Mouse (Mus musculus): ENCODE measurements at regions not wholly inside any gene's neighbourhood (a gene's known extent, or its start where the extent isn't known, plus 50 kb on each side); places are given as distances from the start of the nearest gene placed in this dataset.
A peak's percentile ranks its signal among the peaks of the same experiment; 100 is the strongest.
"Not testable (repeated sequence)": the region's sequence is repeated elsewhere in the genome, so short reads cannot be mapped to it uniquely, and the experiment has no call there.

DNA sequence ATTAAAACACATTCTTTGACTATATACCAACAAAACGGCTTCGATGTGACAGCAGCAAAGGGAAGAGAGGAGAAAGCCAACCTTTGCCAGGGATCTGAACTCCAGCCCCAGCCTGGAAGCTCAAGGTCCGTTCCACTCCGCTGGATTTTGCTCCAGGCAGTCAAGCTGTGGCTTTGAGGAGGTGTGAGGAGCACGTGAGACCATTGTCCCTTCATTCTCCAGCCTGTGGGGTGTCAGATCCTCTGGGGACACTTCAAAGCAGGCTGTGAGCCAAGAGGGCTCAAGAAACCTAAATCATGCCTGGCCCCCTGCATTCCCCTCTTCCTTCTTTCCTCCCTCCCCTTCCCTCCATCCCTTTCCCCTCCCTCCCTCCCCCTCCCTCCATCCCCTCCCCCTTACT is 154.9 kb upstream of the Rpl38 start:
- no peak overlapping the region for H3K4me2 ChIP-seq
- no peaks in the 10 kb centered on the region for H3K9me3 ChIP-seq (replicated peaks)
- no peak overlapping the region for H3K9ac ChIP-seq (replicated peaks)
- no peak overlapping the region for H3K27ac ChIP-seq (replicated peaks)
- no peak for ATAC-seq (ENCODE audit: low FRiP score)
- no peak overlapping the region for H3K4me3 ChIP-seq (replicated peaks)
- H3K4me1 ChIP-seq = peaks cover 21% of the 10 kb centered on the region
- no peaks in the 10 kb centered on the region for H3K27me3 ChIP-seq (replicated peaks)
- H3K36me3 ChIP-seq = no peaks in the 10 kb centered on the region
- 12% methylated on average over 5 of the region's 5 CpGs for WGBS

DNA sequence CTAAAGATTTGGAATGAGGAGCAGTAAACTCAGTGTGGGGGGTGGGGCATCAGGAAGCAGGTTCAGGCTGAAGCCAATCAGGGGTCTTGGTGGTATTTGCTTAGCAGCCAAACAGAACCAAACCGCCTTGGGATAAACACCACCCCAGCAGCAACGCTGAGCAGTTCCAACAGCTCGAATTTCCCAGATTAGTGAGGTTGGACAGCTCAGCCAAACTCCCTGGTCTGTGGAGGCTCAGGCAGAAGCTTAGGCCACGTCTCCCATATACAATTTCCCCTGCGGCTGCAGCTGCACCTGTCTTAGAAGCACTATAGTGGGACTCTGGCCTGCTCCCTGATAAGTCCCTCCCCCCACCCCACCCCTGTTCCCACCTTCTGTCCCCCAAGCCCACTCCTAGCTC is 156.3 kb upstream of the Rpl38 start:
- Histone ChIP-seq H3K36me3 (no peaks in the 10 kb centered on the region), H3K4me3 (replicated peaks) (no peak overlapping the region), H3K4me1 (peaks cover 21% of the 10 kb centered on the region), H3K4me2 (no peak overlapping the region), H3K27me3 (replicated peaks) (no peaks in the 10 kb centered on the region), H3K9ac (replicated peaks) (no peak overlapping the region), H3K27ac (replicated peaks) (no peak overlapping the region), H3K9me3 (replicated peaks) (peaks cover 4% of the 10 kb centered on the region; the same call in 1 of the 2 replicates)
- ATAC-seq (ENCODE audit: low FRiP score) = no peak
- 27% methylated on average over 5 of the region's 5 CpGs for WGBS

DNA sequence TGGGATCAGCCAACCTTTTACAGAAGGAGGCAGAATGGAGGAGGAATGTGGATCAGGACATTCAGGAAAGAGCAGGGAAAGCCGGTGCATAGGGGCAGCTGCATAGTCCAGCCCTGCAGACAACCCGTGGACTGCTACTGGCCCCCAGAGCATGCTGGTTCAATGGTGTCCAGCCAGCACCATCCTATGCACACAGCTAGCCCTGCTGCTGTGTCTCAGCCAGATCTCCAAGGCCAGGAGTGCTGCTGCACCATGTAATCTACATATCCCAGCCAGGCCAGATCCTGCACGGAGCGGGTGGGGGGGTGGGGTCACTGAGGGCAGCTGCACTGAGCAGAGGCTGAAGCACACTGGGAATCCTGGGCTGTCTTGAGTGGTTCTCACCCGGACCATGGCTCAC is 165.8 kb upstream of the Rpl38 start:
- H3K4me2 ChIP-seq = no peak overlapping the region
- H3K4me3 ChIP-seq (replicated peaks) = no peak overlapping the region
- no peak overlapping the region for H3K9ac ChIP-seq (replicated peaks)
- no peak overlapping the region for H3K27ac ChIP-seq (replicated peaks)
- no peak for ATAC-seq (ENCODE audit: low FRiP score)
- 28% methylated on average over 5 of the region's 5 CpGs for WGBS
- H3K27me3 ChIP-seq (replicated peaks) = no peaks in the 10 kb centered on the region
- no peaks in the 10 kb centered on the region for H3K4me1 ChIP-seq
- H3K9me3 ChIP-seq (replicated peaks) = no peaks in the 10 kb centered on the region
- H3K36me3 ChIP-seq = no peaks in the 10 kb centered on the region

DNA sequence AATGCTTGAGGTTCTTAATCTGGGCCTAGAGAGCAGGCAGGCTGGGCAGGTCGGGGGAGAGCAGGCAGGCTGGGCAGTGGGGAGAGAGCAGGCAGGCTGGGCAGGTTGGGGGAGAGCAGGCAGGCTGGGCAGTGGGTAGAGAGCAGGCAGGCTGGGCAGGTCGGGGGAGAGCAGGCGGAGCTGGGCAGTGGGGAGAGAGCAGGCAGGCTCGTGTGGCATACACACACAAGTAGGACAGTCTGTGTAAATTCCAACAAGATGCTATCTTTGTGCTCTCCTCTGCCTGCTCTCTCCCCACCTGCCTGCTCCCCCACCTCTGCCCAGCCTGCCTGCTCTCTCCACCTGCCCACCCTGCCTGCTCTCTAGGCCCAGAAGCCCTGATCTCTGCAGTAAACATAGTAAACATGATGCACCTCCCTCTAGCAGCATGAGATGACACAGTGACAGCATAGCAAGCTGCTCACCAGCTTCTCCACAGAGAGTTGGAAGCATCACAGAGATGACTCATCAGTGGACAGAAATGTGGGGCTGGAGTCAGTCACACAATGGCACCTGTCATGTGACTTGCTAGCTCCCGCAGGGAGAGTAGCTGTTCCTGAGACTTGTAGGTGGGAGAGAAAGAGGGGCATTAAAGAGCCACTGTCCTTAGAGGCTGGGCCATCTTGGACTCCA is 166.3 kb upstream of the Rpl38 start:
- ATAC-seq (ENCODE audit: low FRiP score) = no peak
- Histone ChIP-seq H3K27ac (replicated peaks) (no peak overlapping the region), H3K4me2 (no peak overlapping the region), H3K4me3 (replicated peaks) (no peak overlapping the region), H3K36me3 (no peaks in the 10 kb centered on the region), H3K4me1 (no peaks in the 10 kb centered on the region), H3K27me3 (replicated peaks) (no peaks in the 10 kb centered on the region), H3K9me3 (replicated peaks) (no peaks in the 10 kb centered on the region), H3K9ac (replicated peaks) (no peak overlapping the region)
- 56% methylated on average over 5 of the region's 5 CpGs for WGBS

DNA sequence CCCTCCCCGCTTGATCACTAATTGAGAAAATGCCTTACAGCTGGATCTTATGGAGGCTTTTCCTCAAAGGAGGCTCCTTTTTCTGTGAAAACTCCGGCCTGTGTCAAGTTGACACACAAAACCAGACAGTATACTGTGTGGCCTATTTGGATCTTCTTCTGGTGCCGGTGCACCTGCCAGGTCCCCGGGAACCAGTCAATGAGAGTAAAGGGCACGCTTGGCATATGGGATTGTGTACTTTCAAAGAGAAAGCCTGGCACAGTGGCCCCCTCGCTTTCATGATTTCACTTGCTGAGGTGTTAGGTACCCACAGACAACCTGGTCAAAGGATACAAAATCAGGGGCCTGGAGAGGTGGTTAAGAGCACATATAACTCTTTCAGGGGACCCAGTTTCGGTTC is 167.9 kb upstream of the Rpl38 start:
- 96% methylated on average over 7 of the region's 7 CpGs for WGBS
- H3K9ac ChIP-seq (replicated peaks) = no peak overlapping the region
- H3K4me1 ChIP-seq = peaks cover 8% of the 10 kb centered on the region
- H3K27me3 ChIP-seq (replicated peaks) = no peaks in the 10 kb centered on the region
- H3K36me3 ChIP-seq = no peaks in the 10 kb centered on the region
- H3K4me2 ChIP-seq = no peak overlapping the region
- H3K4me3 ChIP-seq (replicated peaks) = no peak overlapping the region
- ATAC-seq (ENCODE audit: low FRiP score) = no peak
- H3K9me3 ChIP-seq (replicated peaks) = no peaks in the 10 kb centered on the region
- H3K27ac ChIP-seq (replicated peaks) = no peak overlapping the region

DNA sequence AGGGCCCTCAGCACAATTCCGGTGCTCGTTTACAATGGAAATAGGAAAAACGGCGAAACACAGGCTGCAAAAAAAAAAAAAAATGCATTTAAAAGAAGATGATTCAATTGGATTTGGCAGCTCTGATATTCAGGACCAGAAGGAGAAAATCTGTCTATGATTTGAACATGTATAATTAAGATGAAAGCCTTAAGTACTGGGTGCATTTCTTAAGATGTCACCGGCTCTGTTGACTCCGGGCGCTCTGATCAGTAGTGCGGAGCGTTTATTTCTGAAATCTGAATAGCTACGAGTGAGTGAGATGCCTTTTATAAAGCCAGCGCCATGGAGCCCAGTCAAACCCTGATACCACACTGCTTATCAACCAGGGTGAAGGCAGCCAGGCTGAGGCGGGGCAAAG is 168.7 kb upstream of the Rpl38 start:
- Histone ChIP-seq H3K4me2 (no peak overlapping the region), H3K27me3 (replicated peaks) (no peaks in the 10 kb centered on the region), H3K9ac (replicated peaks) (no peak overlapping the region), H3K9me3 (replicated peaks) (no peaks in the 10 kb centered on the region), H3K27ac (replicated peaks) (no peak overlapping the region), H3K4me3 (replicated peaks) (no peak overlapping the region), H3K36me3 (no peaks in the 10 kb centered on the region), H3K4me1 (peaks cover 14% of the 10 kb centered on the region)
- WGBS = 83% methylated on average over 12 of the region's 12 CpGs
- no peak for ATAC-seq (ENCODE audit: low FRiP score)

DNA sequence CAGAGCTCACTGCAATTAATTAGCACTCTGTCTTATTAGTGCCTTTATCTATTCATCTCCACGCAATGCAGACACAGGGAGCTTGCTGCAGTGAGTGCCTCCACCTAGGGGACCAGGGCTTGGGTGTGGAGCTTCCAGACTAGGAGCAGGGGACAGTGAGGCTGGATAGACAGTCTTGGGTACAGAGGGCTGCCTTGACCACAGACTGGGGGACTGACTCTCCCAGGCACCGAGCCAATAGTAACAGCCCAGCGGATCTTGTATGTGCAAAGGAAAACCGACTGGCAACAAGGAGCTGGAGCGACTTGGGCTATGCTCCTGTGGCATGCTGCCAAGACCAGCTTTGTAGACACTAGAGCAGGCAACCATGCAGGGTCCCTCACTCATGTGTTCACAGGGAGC is 172.8 kb upstream of the Rpl38 start:
- WGBS = 44% methylated on average over 5 of the region's 5 CpGs
- H3K27ac ChIP-seq (replicated peaks) = peak overlapping the region; percentile 51; the same call in 1 of the 2 replicates
- no peak overlapping the region for H3K4me3 ChIP-seq (replicated peaks)

DNA sequence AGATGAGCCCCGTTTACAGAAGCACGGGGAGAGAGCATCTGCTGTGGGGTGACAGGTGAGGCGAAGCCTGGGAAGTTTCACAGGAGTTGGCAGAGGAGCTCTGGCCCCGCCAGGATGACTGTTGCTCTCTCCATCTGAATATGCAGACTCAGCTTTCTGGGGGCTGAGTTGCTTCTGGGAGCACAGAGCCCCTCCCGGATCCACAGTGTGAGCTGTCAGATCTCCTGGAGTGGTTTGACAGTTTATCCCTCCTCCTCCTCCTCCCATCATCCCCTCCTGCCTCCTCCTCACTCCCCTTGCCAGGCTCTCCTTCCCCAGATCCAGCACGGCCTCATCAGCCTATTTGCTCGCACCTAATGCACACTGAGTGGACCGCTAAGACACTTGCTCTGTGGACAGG is 181.9 kb upstream of the Rpl38 start:
- Histone ChIP-seq H3K4me3 (replicated peaks) (no peak overlapping the region), H3K27me3 (replicated peaks) (peaks cover 6% of the 10 kb centered on the region; the same call in 1 of the 2 replicates), H3K36me3 (no peaks in the 10 kb centered on the region), H3K9me3 (replicated peaks) (no peaks in the 10 kb centered on the region), H3K9ac (replicated peaks) (no peak overlapping the region), H3K27ac (replicated peaks) (no peak overlapping the region), H3K4me2 (no peak overlapping the region), H3K4me1 (peaks cover 13% of the 10 kb centered on the region)
- no peak for ATAC-seq (ENCODE audit: low FRiP score)
- 34% methylated on average over 8 of the region's 8 CpGs for WGBS

More for the DNA sequence above, 172.8 kb upstream of the Rpl38 start:
- no peaks in the 10 kb centered on the region for H3K36me3 ChIP-seq
- H3K27me3 ChIP-seq (replicated peaks) = peaks cover 10% of the 10 kb centered on the region
- no peaks in the 10 kb centered on the region for H3K9me3 ChIP-seq (replicated peaks)
- H3K4me1 ChIP-seq = peaks cover 14% of the 10 kb centered on the region
- ATAC-seq (ENCODE audit: low FRiP score) = peak; percentile 57
- no peak overlapping the region for H3K4me2 ChIP-seq
- no peak overlapping the region for H3K9ac ChIP-seq (replicated peaks)

DNA sequence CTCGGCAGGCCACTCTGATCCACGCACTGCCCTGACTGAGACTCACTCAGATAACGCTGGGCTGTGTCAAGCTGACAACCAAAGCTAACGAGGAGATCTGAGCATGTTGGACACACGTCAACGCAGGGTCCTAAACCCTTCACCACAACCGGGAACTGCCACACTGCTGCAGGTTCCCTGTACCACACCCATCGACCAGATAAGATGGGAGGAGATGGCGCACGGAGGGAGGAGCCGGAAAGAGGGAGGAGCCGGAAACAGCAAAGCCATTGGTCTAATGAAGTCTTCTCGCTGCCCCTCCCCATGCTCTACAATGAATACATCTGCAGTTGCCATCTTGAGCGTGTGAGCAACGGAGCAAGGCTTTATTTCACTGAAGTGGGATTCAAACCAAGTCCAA is 182.9 kb upstream of the Rpl38 start:
- Histone ChIP-seq H3K4me3 (replicated peaks) (no peak overlapping the region), H3K36me3 (no peaks in the 10 kb centered on the region), H3K4me1 (peaks cover 13% of the 10 kb centered on the region), H3K4me2 (no peak overlapping the region), H3K27me3 (replicated peaks) (peaks cover 6% of the 10 kb centered on the region), H3K27ac (replicated peaks) (no peak overlapping the region), H3K9me3 (replicated peaks) (no peaks in the 10 kb centered on the region), H3K9ac (replicated peaks) (no peak overlapping the region)
- WGBS = 71% methylated on average over 15 of the region's 15 CpGs
- ATAC-seq (ENCODE audit: low FRiP score) = no peak

DNA sequence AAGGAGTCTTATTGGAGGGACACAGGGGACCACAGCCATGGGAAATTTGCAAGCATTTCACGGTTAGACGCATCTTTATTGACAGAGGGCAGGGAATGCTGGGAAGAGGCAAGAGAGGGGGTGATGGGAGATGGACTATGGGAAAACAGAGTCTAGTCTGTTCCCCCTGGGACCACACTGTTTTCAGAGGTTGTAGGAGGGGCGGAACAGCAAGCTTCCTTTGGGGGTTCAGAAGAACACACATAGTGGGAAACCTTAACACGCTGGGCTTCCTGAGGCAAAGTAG is 183.7 kb upstream of the Rpl38 start:
- Histone ChIP-seq H3K36me3 (no peaks in the 10 kb centered on the region), H3K9ac (replicated peaks) (no peak overlapping the region), H3K27ac (replicated peaks) (no peak overlapping the region), H3K27me3 (replicated peaks) (peaks cover 6% of the 10 kb centered on the region), H3K4me2 (no peak overlapping the region), H3K4me1 (peaks cover 13% of the 10 kb centered on the region), H3K4me3 (replicated peaks) (no peak overlapping the region), H3K9me3 (replicated peaks) (no peaks in the 10 kb centered on the region)
- WGBS = 47% methylated on average over 4 of the region's 4 CpGs
- ATAC-seq (ENCODE audit: low FRiP score) = no peak

DNA sequence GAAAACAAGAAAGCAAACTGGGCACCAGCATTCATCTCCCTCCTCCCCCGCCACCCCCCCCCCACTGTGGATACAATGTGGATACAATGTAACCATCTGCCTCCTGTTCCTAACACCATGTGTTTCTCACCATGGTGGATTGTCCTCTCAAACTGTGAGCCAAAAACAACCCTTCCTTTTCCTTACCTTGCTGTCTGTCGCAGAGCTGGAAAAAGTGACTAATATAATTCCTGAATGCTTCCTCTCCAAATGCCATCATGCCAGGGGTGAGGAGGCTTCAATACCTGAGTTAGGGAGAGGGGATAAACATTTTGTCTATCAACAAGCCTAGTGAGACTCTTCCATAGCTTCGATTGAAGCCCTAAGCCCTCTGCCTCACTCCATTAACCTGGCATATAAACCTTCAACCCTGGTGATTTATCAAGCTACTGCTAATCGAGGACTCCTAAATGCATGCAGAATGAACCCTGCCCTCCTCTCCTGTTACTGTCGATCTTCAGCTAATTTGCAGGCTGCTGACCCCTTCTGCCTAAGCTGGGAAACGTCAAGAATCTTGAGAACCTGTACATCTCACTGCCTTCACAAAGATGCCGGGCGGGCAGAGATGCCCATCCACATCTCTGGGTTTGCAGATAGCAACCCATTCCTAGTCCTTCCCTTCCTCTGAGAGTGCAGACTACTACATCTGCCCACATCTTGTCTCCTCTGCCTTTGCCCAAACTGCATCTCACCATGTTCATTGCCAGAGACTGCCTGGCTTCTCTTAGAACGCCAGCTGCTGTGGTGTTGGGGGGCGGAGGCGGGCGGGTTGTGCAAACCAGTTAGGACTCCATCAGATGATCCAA is 184.3 kb upstream of the Rpl38 start:
- Histone ChIP-seq H3K27me3 (replicated peaks) (peaks cover 6% of the 10 kb centered on the region), H3K4me1 (peaks cover 13% of the 10 kb centered on the region), H3K4me3 (replicated peaks) (no peak overlapping the region), H3K36me3 (no peaks in the 10 kb centered on the region), H3K27ac (replicated peaks) (no peak overlapping the region), H3K9me3 (replicated peaks) (no peaks in the 10 kb centered on the region), H3K4me2 (no peak overlapping the region), H3K9ac (replicated peaks) (no peak overlapping the region)
- WGBS = 64% methylated on average over 12 of the region's 12 CpGs
- ATAC-seq (ENCODE audit: low FRiP score) = no peak

DNA sequence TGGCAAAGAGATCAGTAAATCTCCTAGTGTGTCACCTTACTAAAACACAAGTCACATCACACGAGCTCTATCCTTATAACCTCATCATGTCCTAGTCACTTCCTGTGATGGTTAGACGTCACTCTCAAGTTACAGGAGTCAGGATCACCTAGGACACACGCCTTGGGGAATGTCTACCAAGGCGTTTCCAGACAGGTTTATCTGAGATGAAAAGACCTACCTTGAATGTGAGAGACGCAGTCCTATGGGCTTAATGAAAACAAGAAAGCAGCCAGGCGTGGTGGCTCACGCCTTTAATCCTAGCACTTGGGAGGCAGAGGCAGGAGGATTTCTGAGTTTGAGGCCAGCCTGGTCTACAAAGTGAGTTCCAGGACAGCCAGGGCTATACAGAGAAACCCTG is 185.0 kb upstream of the Rpl38 start:
- H3K36me3 ChIP-seq; H3K27ac ChIP-seq (replicated peaks); H3K9me3 ChIP-seq (replicated peaks); H3K4me3 ChIP-seq (replicated peaks); H3K4me2 ChIP-seq; H3K27me3 ChIP-seq (replicated peaks); H3K9ac ChIP-seq (replicated peaks); ATAC-seq (ENCODE audit: low FRiP score): not testable (repeated sequence)
- H3K4me1 ChIP-seq = peaks cover 13% of the 10 kb centered on the region
- WGBS = 89% methylated on average over 7 of the region's 7 CpGs

Data from neural tube, embryonic 15.5 days (tissue).